Mouse (Mus musculus): Measurements from ENCODE around the gene Olfr316. TPM values are rescaled to one million over a fixed set of nuclear protein-coding genes. Genes with fewer than 3 reads are reported as not detected.

Olfr316 gene
- polyA plus RNA-seq, 1 experiment from 2014 or later, result not detected

DNA sequence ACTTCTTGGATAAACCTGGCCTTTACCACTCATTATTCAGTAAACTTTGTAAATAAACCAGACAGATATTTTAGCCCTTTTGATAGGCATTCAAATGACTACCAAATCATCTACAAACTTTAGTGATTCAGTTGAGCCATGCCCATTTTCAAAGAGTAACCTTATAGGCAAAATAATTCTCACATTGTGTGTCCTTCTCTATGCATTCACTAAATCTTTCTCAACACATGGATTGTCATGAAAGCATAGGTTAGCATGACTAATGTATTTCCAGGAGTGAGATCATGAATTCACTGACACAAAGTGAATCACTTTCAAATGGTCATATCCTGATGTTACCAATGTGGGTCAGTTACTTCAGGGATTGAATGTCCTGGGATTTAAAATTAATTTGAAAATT lies 20.4 kb downstream of the Olfr316 start, which contains the start of gene Olfr315:
TSS of gene Olfr315 (plus strand) at position 301 of the 400 bp plus-strand sequence.
- Histone ChIP-seq H3K4me1 (replicated peaks; ENCODE audit: control insufficient read depth, insufficient read depth, low read length) (no peaks in the 10 kb centered on the region), H3K9me3 (ENCODE audit: control insufficient read depth, low read length) (no peaks in the 10 kb centered on the region), H3K4me3 (ENCODE audit: low read depth, low read length) (no peak within 1 kb of the TSS), H3K36me3 (ENCODE audit: control insufficient read depth, insufficient read depth, low read length) (no peaks in the 10 kb centered on the region), H3K9ac (ENCODE audit: low read depth, low read length) (no peak within 1 kb of the TSS), H3K27me3 (ENCODE audit: control insufficient read depth, insufficient read depth, low read length) (no peaks in the 10 kb centered on the region), H3K27ac (ENCODE audit: low read depth, low read length) (no peak within 1 kb of the TSS), H3K4me2 (replicated peaks; ENCODE audit: low read depth, low read length) (no peak within 1 kb of the TSS)
- ATAC-seq (ENCODE audit: low FRiP score), result no peak
- no peak for DNase-seq (ENCODE audit: low spot score)

DNA sequence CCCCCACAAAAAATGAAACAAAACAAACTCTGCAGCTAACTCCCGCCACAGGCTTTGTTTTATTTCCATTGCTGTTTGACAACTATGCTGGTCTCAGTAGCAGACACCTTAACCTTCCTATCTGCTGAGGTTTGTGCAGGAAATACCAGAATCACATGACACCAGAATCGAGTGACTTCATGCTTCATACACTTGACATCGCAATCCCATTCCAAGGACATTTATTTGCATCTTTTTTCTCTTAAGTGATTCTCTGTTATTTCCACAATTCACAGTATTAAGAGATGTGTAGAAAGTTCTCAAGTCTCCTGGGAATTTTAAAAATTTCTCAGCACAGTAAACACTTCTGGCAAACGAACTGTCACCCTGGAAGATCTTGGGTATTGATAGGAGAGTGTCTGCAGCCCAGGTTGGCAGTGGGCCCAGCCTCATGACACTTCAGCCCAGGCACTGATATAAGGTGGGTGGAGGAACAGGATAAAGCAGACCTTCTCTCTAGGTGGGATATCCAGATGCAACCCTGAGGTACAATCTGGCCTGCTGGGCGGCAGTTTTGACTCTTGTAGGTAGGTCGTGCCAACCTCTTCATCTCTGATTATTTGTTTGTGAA lies 30.1 kb downstream of the Olfr316 start, which contains the start of gene Olfr314:
TSS of gene Olfr314 (plus strand) at position 473 of the 610 bp plus-strand sequence.
- H3K27me3 ChIP-seq (ENCODE audit: control insufficient read depth, insufficient read depth, low read length), result no peaks in the 10 kb centered on the region
- DNase-seq (ENCODE audit: low spot score) (no peak), ATAC-seq (ENCODE audit: low FRiP score) (no peak)
- H3K4me1 ChIP-seq (replicated peaks; ENCODE audit: control insufficient read depth, insufficient read depth, low read length), result no peaks in the 10 kb centered on the region
- H3K9me3 ChIP-seq (ENCODE audit: control insufficient read depth, low read length), result no peaks in the 10 kb centered on the region
- H3K4me3 ChIP-seq (ENCODE audit: low read depth, low read length), result no peak within 1 kb of the TSS
- no peak within 1 kb of the TSS for H3K4me2 ChIP-seq (replicated peaks; ENCODE audit: low read depth, low read length)
- no peak within 1 kb of the TSS for H3K9ac ChIP-seq (ENCODE audit: low read depth, low read length)
- no peaks in the 10 kb centered on the region for H3K36me3 ChIP-seq (ENCODE audit: control insufficient read depth, insufficient read depth, low read length)
- H3K27ac ChIP-seq (ENCODE audit: low read depth, low read length), result no peak within 1 kb of the TSS
- WGBS, result 84% methylated on average over 6 of the region's 6 CpGs

DNA sequence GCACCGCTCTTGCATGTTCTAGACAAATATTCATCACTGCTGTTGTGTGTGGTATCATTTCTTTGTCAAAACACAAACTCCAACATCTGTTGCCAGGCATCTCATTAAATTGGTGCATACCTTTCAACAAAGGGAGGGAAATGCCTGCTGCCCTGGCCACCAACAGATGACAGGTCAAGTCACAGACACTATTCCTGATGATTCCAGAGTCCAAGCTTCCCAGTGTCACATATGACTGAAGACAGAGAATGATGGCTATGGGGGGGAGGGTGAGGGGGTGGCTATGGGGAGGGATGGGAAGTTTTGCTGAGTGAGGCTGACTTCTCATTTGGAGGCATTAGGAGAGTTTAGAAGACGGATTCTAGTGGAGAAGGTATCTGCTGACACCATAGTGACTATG lies 31.6 kb downstream of the Olfr316 start:
- Histone ChIP-seq H3K27me3 (ENCODE audit: control insufficient read depth, insufficient read depth, low read length) (no peaks in the 10 kb centered on the region), H3K27ac (ENCODE audit: low read depth, low read length) (no peak overlapping the region), H3K9me3 (ENCODE audit: control insufficient read depth, low read length) (no peaks in the 10 kb centered on the region), H3K4me3 (ENCODE audit: low read depth, low read length) (no peak overlapping the region), H3K4me1 (replicated peaks; ENCODE audit: control insufficient read depth, insufficient read depth, low read length) (no peaks in the 10 kb centered on the region), H3K4me2 (replicated peaks; ENCODE audit: low read depth, low read length) (no peak overlapping the region), H3K9ac (ENCODE audit: low read depth, low read length) (no peak overlapping the region), H3K36me3 (ENCODE audit: control insufficient read depth, insufficient read depth, low read length) (no peaks in the 10 kb centered on the region)
- 74% methylated on average over 2 of the region's 2 CpGs for WGBS
- ATAC-seq (ENCODE audit: low FRiP score) (no peak), DNase-seq (ENCODE audit: low spot score) (no peak)

DNA sequence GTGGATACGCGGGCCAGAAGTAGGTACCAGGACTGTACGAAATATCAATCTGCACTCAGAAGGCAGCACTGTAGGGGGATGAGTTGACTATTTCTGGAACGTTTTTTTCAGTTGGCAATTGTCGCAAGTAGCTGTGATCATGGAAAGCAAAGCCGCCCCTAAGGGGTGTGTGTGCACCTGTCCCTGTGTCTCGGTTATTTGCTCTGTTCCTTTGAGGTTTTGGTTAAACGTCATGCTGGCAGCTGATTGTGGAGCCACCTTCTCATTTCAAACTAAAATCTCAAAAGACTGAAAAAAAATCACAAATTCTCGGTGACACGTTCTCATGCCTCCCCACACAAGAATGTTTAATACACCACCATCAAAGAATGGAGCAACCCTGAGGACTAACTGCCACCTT lies 35.1 kb downstream of the Olfr316 start:
- WGBS, result 90% methylated on average over 10 of the region's 10 CpGs
- Histone ChIP-seq H3K4me2 (replicated peaks; ENCODE audit: low read depth, low read length) (no peak overlapping the region), H3K4me3 (ENCODE audit: low read depth, low read length) (no peak overlapping the region), H3K9me3 (ENCODE audit: control insufficient read depth, low read length) (no peaks in the 10 kb centered on the region), H3K27ac (ENCODE audit: low read depth, low read length) (no peak overlapping the region), H3K9ac (ENCODE audit: low read depth, low read length) (no peak overlapping the region), H3K4me1 (replicated peaks; ENCODE audit: control insufficient read depth, insufficient read depth, low read length) (no peaks in the 10 kb centered on the region), H3K27me3 (ENCODE audit: control insufficient read depth, insufficient read depth, low read length) (no peaks in the 10 kb centered on the region), H3K36me3 (ENCODE audit: control insufficient read depth, insufficient read depth, low read length) (no peaks in the 10 kb centered on the region)
- DNase-seq (ENCODE audit: low spot score) (no peak), ATAC-seq (ENCODE audit: low FRiP score) (no peak)

DNA sequence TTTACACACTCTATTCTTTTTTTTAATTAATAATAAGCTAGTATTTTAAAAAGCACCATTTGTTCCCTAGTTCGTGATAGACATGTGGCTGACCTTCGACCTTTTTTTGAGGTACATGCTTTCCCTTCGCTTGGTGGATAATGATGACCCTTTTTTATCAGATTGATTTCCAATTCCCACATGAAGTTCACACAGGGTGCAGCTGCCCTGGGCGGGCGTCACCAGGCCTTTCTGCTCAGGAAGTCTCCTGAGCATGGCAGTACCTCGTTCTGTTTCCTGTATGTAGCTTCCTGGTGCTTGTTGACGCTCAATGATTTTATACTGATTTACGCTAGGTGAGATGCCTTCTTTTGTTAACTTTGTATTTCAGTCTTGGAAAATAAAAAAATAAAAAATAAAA lies 35.8 kb downstream of the Olfr316 start:
- DNase-seq (ENCODE audit: low spot score) (no peak), ATAC-seq (ENCODE audit: low FRiP score) (no peak)
- no peaks in the 10 kb centered on the region for H3K4me1 ChIP-seq (replicated peaks; ENCODE audit: control insufficient read depth, insufficient read depth, low read length)
- H3K4me3 ChIP-seq (ENCODE audit: low read depth, low read length), result no peak overlapping the region
- H3K36me3 ChIP-seq (ENCODE audit: control insufficient read depth, insufficient read depth, low read length), result no peaks in the 10 kb centered on the region
- H3K4me2 ChIP-seq (replicated peaks; ENCODE audit: low read depth, low read length), result no peak overlapping the region
- no peaks in the 10 kb centered on the region for H3K9me3 ChIP-seq (ENCODE audit: control insufficient read depth, low read length)
- 89% methylated on average over 8 of the region's 8 CpGs for WGBS
- no peaks in the 10 kb centered on the region for H3K27me3 ChIP-seq (ENCODE audit: control insufficient read depth, insufficient read depth, low read length)
- no peak overlapping the region for H3K9ac ChIP-seq (ENCODE audit: low read depth, low read length)
- no peak overlapping the region for H3K27ac ChIP-seq (ENCODE audit: low read depth, low read length)

DNA sequence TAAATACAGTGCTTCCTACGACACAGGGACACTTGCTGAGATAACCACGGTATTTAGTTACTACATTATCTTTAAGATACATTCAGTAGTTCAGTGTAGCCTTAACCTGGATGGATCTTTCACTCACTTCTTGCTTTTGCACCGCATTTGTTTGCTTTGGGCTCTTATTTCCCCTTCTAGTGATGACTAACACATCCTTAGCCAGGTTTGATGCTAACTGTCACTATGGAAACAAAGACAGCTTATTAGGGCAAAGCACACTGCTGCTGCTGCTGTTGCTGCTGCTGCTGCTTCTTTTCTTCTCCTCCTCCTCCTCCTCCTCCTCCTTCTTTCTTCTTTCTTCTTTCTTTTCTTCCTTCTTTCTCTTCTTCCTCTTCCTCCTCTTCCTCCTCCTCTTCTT lies 37.0 kb downstream of the Olfr316 start:
- H3K4me1 ChIP-seq (replicated peaks; ENCODE audit: control insufficient read depth, insufficient read depth, low read length), result no peaks in the 10 kb centered on the region
- ATAC-seq (ENCODE audit: low FRiP score), result no peak
- no peak overlapping the region for H3K27ac ChIP-seq (ENCODE audit: low read depth, low read length)
- no peaks in the 10 kb centered on the region for H3K27me3 ChIP-seq (ENCODE audit: control insufficient read depth, insufficient read depth, low read length)
- peak; percentile 3 for DNase-seq (ENCODE audit: low spot score)
- no peaks in the 10 kb centered on the region for H3K36me3 ChIP-seq (ENCODE audit: control insufficient read depth, insufficient read depth, low read length)
- no peak overlapping the region for H3K4me3 ChIP-seq (ENCODE audit: low read depth, low read length)
- H3K9me3 ChIP-seq (ENCODE audit: control insufficient read depth, low read length), result no peaks in the 10 kb centered on the region
- 24% methylated on average over 3 of the region's 3 CpGs for WGBS
- H3K4me2 ChIP-seq (replicated peaks; ENCODE audit: low read depth, low read length), result no peak overlapping the region
- no peak overlapping the region for H3K9ac ChIP-seq (ENCODE audit: low read depth, low read length)

DNA sequence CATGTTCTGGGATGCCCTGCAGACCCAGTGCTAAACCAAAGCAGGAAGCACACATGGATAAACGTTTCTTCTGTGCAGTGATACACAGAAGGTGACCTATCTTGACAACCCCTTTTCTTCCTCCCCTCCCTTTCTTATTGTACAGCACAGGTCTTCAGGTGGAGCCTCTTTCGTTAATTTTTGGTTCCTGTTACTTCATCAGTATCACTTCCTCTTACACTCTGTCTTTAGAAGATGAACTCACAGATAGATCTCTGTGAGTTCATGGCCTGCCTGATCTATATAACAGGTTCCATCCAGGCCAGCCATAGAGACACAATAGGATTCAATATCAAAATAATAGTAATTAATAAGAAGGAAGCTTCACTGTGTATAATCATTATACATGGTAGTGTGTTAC lies 37.5 kb downstream of the Olfr316 start:
- DNase-seq (ENCODE audit: low spot score) (no peak), ATAC-seq (ENCODE audit: low FRiP score) (no peak)
- Histone ChIP-seq H3K4me2 (replicated peaks; ENCODE audit: low read depth, low read length) (no peak overlapping the region), H3K27ac (ENCODE audit: low read depth, low read length) (no peak overlapping the region), H3K36me3 (ENCODE audit: control insufficient read depth, insufficient read depth, low read length) (no peaks in the 10 kb centered on the region), H3K4me1 (replicated peaks; ENCODE audit: control insufficient read depth, insufficient read depth, low read length) (no peaks in the 10 kb centered on the region), H3K27me3 (ENCODE audit: control insufficient read depth, insufficient read depth, low read length) (no peaks in the 10 kb centered on the region), H3K9ac (ENCODE audit: low read depth, low read length) (no peak overlapping the region), H3K4me3 (ENCODE audit: low read depth, low read length) (no peak overlapping the region), H3K9me3 (ENCODE audit: control insufficient read depth, low read length) (no peaks in the 10 kb centered on the region)
- 65% methylated on average over 2 of the region's 2 CpGs for WGBS

DNA sequence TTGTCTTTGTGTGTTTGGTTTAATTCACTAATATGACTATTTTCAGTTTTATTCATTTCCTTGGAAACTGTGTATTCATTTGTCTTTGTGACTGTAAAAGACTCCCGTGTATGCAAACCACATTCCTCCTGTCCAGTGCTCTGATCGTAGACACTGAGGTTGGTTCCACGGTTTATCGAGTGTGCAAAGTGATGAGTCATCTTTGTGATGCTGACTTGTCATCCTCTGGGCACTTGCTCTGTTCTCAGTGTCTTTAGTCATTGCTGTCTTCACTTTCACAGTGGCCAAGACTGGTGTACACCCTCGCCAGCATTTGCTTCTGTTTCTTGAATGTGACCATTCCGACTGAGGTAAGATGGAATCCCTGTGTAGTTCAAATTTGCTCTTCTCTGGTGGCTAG lies 38.1 kb downstream of the Olfr316 start:
- Histone ChIP-seq H3K4me3 (ENCODE audit: low read depth, low read length) (no peak overlapping the region), H3K9me3 (ENCODE audit: control insufficient read depth, low read length) (no peaks in the 10 kb centered on the region), H3K27me3 (ENCODE audit: control insufficient read depth, insufficient read depth, low read length) (no peaks in the 10 kb centered on the region), H3K27ac (ENCODE audit: low read depth, low read length) (no peak overlapping the region), H3K4me2 (replicated peaks; ENCODE audit: low read depth, low read length) (no peak overlapping the region), H3K36me3 (ENCODE audit: control insufficient read depth, insufficient read depth, low read length) (no peaks in the 10 kb centered on the region), H3K4me1 (replicated peaks; ENCODE audit: control insufficient read depth, insufficient read depth, low read length) (no peaks in the 10 kb centered on the region), H3K9ac (ENCODE audit: low read depth, low read length) (no peak overlapping the region)
- ATAC-seq (ENCODE audit: low FRiP score) (no peak), DNase-seq (ENCODE audit: low spot score) (no peak)
- 83% methylated on average over 6 of the region's 6 CpGs for WGBS

DNA sequence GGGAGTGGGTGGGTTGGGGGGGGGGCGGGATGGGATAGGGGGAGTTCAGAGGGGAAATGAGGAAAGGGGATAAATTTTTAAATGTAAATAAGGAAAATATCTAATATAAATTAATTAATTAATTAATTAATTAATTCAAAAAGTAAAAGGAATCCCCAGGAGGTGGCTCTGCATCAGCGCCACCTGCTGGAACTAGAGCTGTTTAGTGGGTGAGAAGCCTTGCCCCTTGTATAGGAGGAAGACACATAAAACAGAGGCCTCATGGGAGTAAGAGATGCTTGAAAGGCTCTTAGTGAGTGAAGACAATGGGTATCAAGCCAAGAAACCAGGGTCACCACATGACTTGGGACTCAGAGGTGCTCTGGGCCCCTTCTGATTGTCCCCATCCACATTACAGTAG lies 43.3 kb downstream of the Olfr316 start:
- H3K27ac ChIP-seq (ENCODE audit: low read depth, low read length), result no peak overlapping the region
- H3K9me3 ChIP-seq (ENCODE audit: control insufficient read depth, low read length), result no peaks in the 10 kb centered on the region
- H3K4me2 ChIP-seq (replicated peaks; ENCODE audit: low read depth, low read length), result no peak overlapping the region
- ATAC-seq (ENCODE audit: low FRiP score) (no peak), DNase-seq (ENCODE audit: low spot score) (no peak)
- WGBS, result 89% methylated on average over 2 of the region's 2 CpGs
- H3K4me1 ChIP-seq (replicated peaks; ENCODE audit: control insufficient read depth, insufficient read depth, low read length), result no peaks in the 10 kb centered on the region
- no peaks in the 10 kb centered on the region for H3K27me3 ChIP-seq (ENCODE audit: control insufficient read depth, insufficient read depth, low read length)
- no peak overlapping the region for H3K4me3 ChIP-seq (ENCODE audit: low read depth, low read length)
- H3K9ac ChIP-seq (ENCODE audit: low read depth, low read length), result no peak overlapping the region
- H3K36me3 ChIP-seq (ENCODE audit: control insufficient read depth, insufficient read depth, low read length), result no peaks in the 10 kb centered on the region
